In genomic region chr17:56509707-56510472, GRCm38 (mm10) we compare ENCODE assay signal across 10 mouse cellular contexts. TPM values are rescaled to one million over a fixed set of nuclear protein-coding genes. Genes with fewer than 3 reads are reported as not detected.
DNase-seq lines count a peak whose midpoint lies in the region; ATAC-seq lines count a peak whose summit lies in the region.
"Had no signal": no experiment of that assay in that cellular context is flagged by ENCODE, and none has a peak within 500 bp of the region (broad histone marks: within the 10 kb centered on the region; RNA-seq: fewer than 3 reads in every experiment).

No protein-coding gene starts in this region.

- no peak overlapping the region for H3K27ac ChIP-seq in heart, embryonic 11.5 days (ENCODE audit: low read depth, low read length)
- no peak overlapping the region for H3K27ac ChIP-seq in embryonic facial prominence, embryonic 15.5 days (replicated peaks)
- H3K27ac ChIP-seq in neural tube, embryonic 15.5 days (replicated peaks): peak overlapping the region; percentile 48; the same call in 1 of the 2 replicates

- peaks cover 56% of the 10 kb centered on the region for H3K27me3 ChIP-seq in heart, embryonic 11.5 days (ENCODE audit: control insufficient read depth, insufficient read depth, low read length)
- H3K27me3 ChIP-seq in embryonic facial prominence, embryonic 15.5 days: peaks cover 58% of the 10 kb centered on the region
- H3K27me3 ChIP-seq in neural tube, embryonic 15.5 days (replicated peaks): peaks cover 34% of the 10 kb centered on the region

- no peak for DNase-seq in heart, postnatal 25 days (ENCODE audit: low spot score)
- DNase-seq in MN1 (ENCODE audit: low spot score) (peak; percentile 81), adipocyte (ENCODE audit: low spot score) (no peak)
- peak; percentile 22 to 23 for DNase-seq in layer of hippocampus, postnatal 25 days (ENCODE audit: extremely low spot score in 1 of 2, low spot score in 1 of 2)

- peaks cover 3% of the 10 kb centered on the region; the same call in 1 of the 2 replicates for H3K4me1 ChIP-seq in heart, embryonic 11.5 days (ENCODE audit: control insufficient read depth, insufficient read depth, low read length)
- H3K4me1 ChIP-seq in embryonic facial prominence, embryonic 15.5 days: peaks cover 40% of the 10 kb centered on the region
- peaks cover 46% of the 10 kb centered on the region for H3K4me1 ChIP-seq in neural tube, embryonic 15.5 days

- intact Hi-C loops in heart, postnatal 25 days (cut with DNase I): no loop called here

- ATAC-seq in heart, embryonic 11.5 days (replicated peaks; ENCODE audit: insufficient number of reproducible peaks, low FRiP score, low TSS enrichment): no peak
- no peak for ATAC-seq in embryonic facial prominence, embryonic 15.5 days (ENCODE audit: insufficient number of reproducible peaks, low FRiP score, low TSS enrichment, low read depth)
- ATAC-seq in neural tube, embryonic 15.5 days (ENCODE audit: low FRiP score): no peak
- no peak for ATAC-seq in granulocyte monocyte progenitor cell, adult 5-6 weeks (replicated peaks; ENCODE audit: poor library complexity, severe bottlenecking)

- no peak overlapping the region for H3K9ac ChIP-seq in heart, embryonic 11.5 days (ENCODE audit: low read depth, low read length)
- no peak overlapping the region for H3K9ac ChIP-seq in embryonic facial prominence, embryonic 15.5 days
- H3K9ac ChIP-seq in neural tube, embryonic 15.5 days (replicated peaks): no peak overlapping the region

- 6% methylated on average over 34 of the region's 37 CpGs for WGBS in heart, embryonic 11.5 days (ENCODE audit: insufficient replicate concordance)
- WGBS in embryonic facial prominence, embryonic 15.5 days: 3% methylated on average over 32 of the region's 37 CpGs
- WGBS in neural tube, embryonic 15.5 days: 6% methylated on average over 30 of the region's 37 CpGs

- H3K9me3 ChIP-seq in heart, embryonic 11.5 days (replicated peaks; ENCODE audit: control insufficient read depth, low read length): peaks cover 4% of the 10 kb centered on the region; the same call in 1 of the 2 replicates
- H3K9me3 ChIP-seq in embryonic facial prominence, embryonic 15.5 days (replicated peaks): no peaks in the 10 kb centered on the region
- no peaks in the 10 kb centered on the region for H3K9me3 ChIP-seq in neural tube, embryonic 15.5 days (replicated peaks)

- peak overlapping the region; percentile 14; the same call in 1 of the 2 replicates for H3K4me2 ChIP-seq in heart, embryonic 11.5 days
- peak overlapping the region; percentile 15; the same call in 1 of the 2 replicates for H3K4me2 ChIP-seq in embryonic facial prominence, embryonic 15.5 days (replicated peaks)
- peak overlapping the region; percentile 30 for H3K4me2 ChIP-seq in neural tube, embryonic 15.5 days

- 0 out of 2 replicates have a peak overlapping the region, but pooled peaks have one; percentile 10 for H3K4me3 ChIP-seq in heart, embryonic 11.5 days (ENCODE audit: low read depth, low read length)
- peak overlapping the region; percentile 4; the same call in 1 of the 2 replicates for H3K4me3 ChIP-seq in embryonic facial prominence, embryonic 15.5 days (replicated peaks)
- no peak overlapping the region for H3K4me3 ChIP-seq in neural tube, embryonic 15.5 days (replicated peaks)
- H3K4me3 ChIP-seq: erythroblast, embryonic 14.5 days had no signal

- H3K36me3 ChIP-seq in heart, embryonic 11.5 days (ENCODE audit: control insufficient read depth, insufficient read depth, low read length): no peaks in the 10 kb centered on the region
- no peaks in the 10 kb centered on the region for H3K36me3 ChIP-seq in embryonic facial prominence, embryonic 15.5 days
- no peaks in the 10 kb centered on the region for H3K36me3 ChIP-seq in neural tube, embryonic 15.5 days

RNA-seq across cellular contexts. Expression of gene Znrf4, which starts 2.3 kb away (rescaled TPM):
- not detected in 2 replicates for polyA plus RNA-seq in heart, embryonic 11.5 days (2014; fragmentation: Nextera tagmentation; extraction: Ambion mirVana)
- not detected for total RNA-seq in heart, postnatal 25 days (2021)
- polyA plus RNA-seq in embryonic facial prominence, embryonic 15.5 days (2015; fragmentation: Nextera tagmentation; extraction: Ambion mirVana): not detected in 2 replicates
- total RNA-seq in layer of hippocampus, postnatal 25 days (2021): not detected
- polyA plus RNA-seq in neural tube, embryonic 15.5 days (2015; fragmentation: Nextera tagmentation; extraction: Ambion mirVana): not detected in 2 replicates
- not detected in 2 replicates for total RNA-seq in granulocyte monocyte progenitor cell, adult 5-6 weeks (2014; fragmentation: Nextera tagmentation)
- total RNA-seq in granulocyte monocyte progenitor cell, adult 5-6 weeks (2017): not detected in 2 replicates
- polyA plus RNA-seq: C2C12; erythroblast, embryonic 14.5 days had no signal

RNA-seq across cellular contexts. Expression of gene Ptprs, which starts 33.6 kb away (rescaled TPM):
- polyA plus RNA-seq in heart, embryonic 11.5 days (2014; fragmentation: Nextera tagmentation; extraction: Ambion mirVana): 53.0 and 58.1 TPM in 2 replicates
- 10 to 100 TPM; 42.2 to 52.2 TPM for total RNA-seq in heart, postnatal 25 days (2021)
- polyA plus RNA-seq in embryonic facial prominence, embryonic 15.5 days (2015; fragmentation: Nextera tagmentation; extraction: Ambion mirVana): 116 and 118 TPM in 2 replicates
- 100 to 1,000 TPM; 658 to 741 TPM for total RNA-seq in layer of hippocampus, postnatal 25 days (2021)
- 206 and 247 TPM in 2 replicates for polyA plus RNA-seq in neural tube, embryonic 15.5 days (2015; fragmentation: Nextera tagmentation; extraction: Ambion mirVana)
- total RNA-seq in granulocyte monocyte progenitor cell, adult 5-6 weeks (2014; fragmentation: Nextera tagmentation): 62.2 and 73.5 TPM in 2 replicates
- 45.1 and 59.2 TPM in 2 replicates for total RNA-seq in granulocyte monocyte progenitor cell, adult 5-6 weeks (2017)

RNA-seq across cellular contexts. Expression of gene Gm20219, which starts 44.3 kb away (rescaled TPM):
- 0.28 and 0.62 TPM in 2 replicates for polyA plus RNA-seq in heart, embryonic 11.5 days (2014; fragmentation: Nextera tagmentation; extraction: Ambion mirVana)
- under 1 TPM; 0.26 to 0.28 TPM for total RNA-seq in heart, postnatal 25 days (2021)
- polyA plus RNA-seq in embryonic facial prominence, embryonic 15.5 days (2015; fragmentation: Nextera tagmentation; extraction: Ambion mirVana): 13.1 and 16.5 TPM in 2 replicates
- total RNA-seq in layer of hippocampus, postnatal 25 days (2021): 1 to 10 TPM; 1.9 to 3.4 TPM
- polyA plus RNA-seq in neural tube, embryonic 15.5 days (2015; fragmentation: Nextera tagmentation; extraction: Ambion mirVana): 0.95 and 1.4 TPM in 2 replicates
- total RNA-seq in granulocyte monocyte progenitor cell, adult 5-6 weeks (2014; fragmentation: Nextera tagmentation): 0.84 and 1.1 TPM in 2 replicates
- 0.41 TPM in 1 of 2 replicates, not detected in the other for total RNA-seq in granulocyte monocyte progenitor cell, adult 5-6 weeks (2017)

Comparison
In these comparisons a context has a peak if more than half of its experiments do, and no peak if none do; other contexts are left out.
1. DNase-seq: peak in MN1 (single experiment) and layer of hippocampus, postnatal 25 days (2 of 2); none in heart, postnatal 25 days (single experiment) and adipocyte (single experiment).
2. RNA of gene Ptprs, which starts 33.6 kb away (total RNA-seq): 658 to 741 TPM in layer of hippocampus, postnatal 25 days; 45.1 to 73.5 TPM in granulocyte monocyte progenitor cell, adult 5-6 weeks and 42.2 to 52.2 TPM in heart, postnatal 25 days; every median in the first group is over 4 times any median in the second.
3. Peak in every context shown above with its lines, with median percentiles within 50 percentile points of each other: H3K4me2 ChIP-seq.